Mouse (Mus musculus) ES-Bruce4 (cell line): ENCODE measurements at regions not wholly inside any gene's neighbourhood (a gene's known extent, or its start where the extent isn't known, plus 50 kb on each side); places are given as distances from the start of the nearest gene placed in this dataset.

Experiments
- H3K27ac ChIP-seq: 2 replicates; pipeline ENCODE4 v1.5.1; 2012; ENCODE audit warnings: low read length, inconsistent platforms; ENCODE audit not compliant: insufficient read depth
- H3K27me3 ChIP-seq: 2 replicates; pipeline ENCODE4 v1.6.1; 2012; ENCODE audit warnings: mild to moderate bottlenecking, low read length, inconsistent platforms; ENCODE audit not compliant: control insufficient read depth, poor library complexity, insufficient read depth, severe bottlenecking
- H3K36me3 ChIP-seq: 2 replicates; pipeline ENCODE4 v1.6.1; 2012; ENCODE audit warnings: inconsistent platforms, mild to moderate bottlenecking, low read length, moderate library complexity; ENCODE audit not compliant: control insufficient read depth, poor library complexity, insufficient read depth, severe bottlenecking
- H3K4me1 ChIP-seq: one replicate; pipeline ENCODE4 v1.8.1; 2011; ENCODE audit warnings: low read length; ENCODE audit not compliant: control insufficient read depth, insufficient read depth
- H3K4me3 ChIP-seq: 2 replicates; pipeline ENCODE4 v1.5.1; 2011; ENCODE audit warnings: low read depth, mild to moderate bottlenecking, low read length
- H3K9ac ChIP-seq: 2 replicates; pipeline ENCODE4 v1.6.1; 2012; ENCODE audit warnings: low read depth, mild to moderate bottlenecking, inconsistent platforms; ENCODE audit not compliant: poor library complexity, severe bottlenecking
- H3K9me3 ChIP-seq: replicated peaks from 2 replicates; pipeline ENCODE4 v1.6.1; 2012; ENCODE audit warnings: mild to moderate bottlenecking, low read length, inconsistent platforms; ENCODE audit not compliant: control insufficient read depth, poor library complexity, insufficient read depth, severe bottlenecking
- CTCF ChIP-seq: IDR thresholded peaks from one replicate; pipeline ENCODE4 v1.8.1; 2011; ENCODE audit warnings: low read depth, low read length
- EP300 ChIP-seq: IDR thresholded peaks from 2 replicates; pipeline ENCODE4 v1.6.1; 2011; ENCODE audit warnings: low read depth, low read length; ENCODE audit not compliant: insufficient read depth
- POLR2A ChIP-seq: IDR thresholded peaks from one replicate; pipeline ENCODE4 v1.8.1; 2011; ENCODE audit warnings: low read length; ENCODE audit not compliant: insufficient read depth

- Histone ChIP-seq H3K4me3 (no peak overlapping the region), H3K4me1 (no peaks in the 10 kb centered on the region), H3K9me3 (no peaks in the 10 kb centered on the region), H3K27ac (no peak overlapping the region), H3K9ac (no peak overlapping the region), H3K36me3 (no peaks in the 10 kb centered on the region), H3K27me3 (no peaks in the 10 kb centered on the region)
- TF ChIP-seq EP300 (no peak), POLR2A (no peak), CTCF (no peak)
Observed at GRCm38 (mm10) chr5:43089941-43090340, 143.0 kb upstream of the Cpeb2 start.

GRCm38 (mm10) chr5:43093647-43094326 is 139.2 kb upstream of the Cpeb2 start:
- Histone ChIP-seq H3K9ac (no peak overlapping the region), H3K4me1 (no peaks in the 10 kb centered on the region), H3K4me3 (no peak overlapping the region), H3K27me3 (no peaks in the 10 kb centered on the region), H3K36me3 (no peaks in the 10 kb centered on the region), H3K9me3 (no peaks in the 10 kb centered on the region), H3K27ac (no peak overlapping the region)
- TF ChIP-seq EP300 (no peak), CTCF (no peak), POLR2A (no peak)

DNA sequence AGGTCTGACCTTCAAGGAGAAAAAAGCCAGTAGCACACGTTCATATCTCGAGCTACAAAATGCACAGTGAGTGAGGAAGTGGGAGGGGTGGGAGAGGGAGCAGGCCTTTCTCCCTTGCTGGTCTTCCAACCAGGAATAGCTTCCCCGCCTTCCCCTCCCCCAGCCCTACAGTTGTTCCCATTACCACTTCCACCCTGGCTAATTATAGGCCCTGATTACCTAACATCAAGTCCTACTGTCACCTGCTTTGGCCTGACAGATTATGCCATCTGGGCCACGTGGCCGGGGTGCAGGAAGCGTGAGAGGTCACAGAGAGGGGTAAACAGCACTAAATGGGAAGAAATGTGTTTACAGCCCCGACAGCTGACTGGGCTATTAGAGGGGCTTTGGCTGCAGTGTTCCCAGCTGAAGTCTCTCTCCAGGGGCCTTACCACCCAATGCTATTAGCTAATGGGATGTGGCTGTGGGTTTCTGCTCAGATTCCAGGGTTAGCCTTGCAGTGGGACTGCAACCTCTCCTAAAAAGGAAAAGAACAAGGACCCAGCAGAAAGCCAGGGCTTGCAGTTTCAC is 138.6 kb upstream of the Cpeb2 start:
- Histone ChIP-seq H3K27ac (no peak overlapping the region), H3K9me3 (no peaks in the 10 kb centered on the region), H3K4me3 (no peak overlapping the region), H3K9ac (no peak overlapping the region), H3K27me3 (no peaks in the 10 kb centered on the region), H3K36me3 (no peaks in the 10 kb centered on the region), H3K4me1 (no peaks in the 10 kb centered on the region)
- TF ChIP-seq CTCF (no peak), POLR2A (no peak), EP300 (no peak)

DNA sequence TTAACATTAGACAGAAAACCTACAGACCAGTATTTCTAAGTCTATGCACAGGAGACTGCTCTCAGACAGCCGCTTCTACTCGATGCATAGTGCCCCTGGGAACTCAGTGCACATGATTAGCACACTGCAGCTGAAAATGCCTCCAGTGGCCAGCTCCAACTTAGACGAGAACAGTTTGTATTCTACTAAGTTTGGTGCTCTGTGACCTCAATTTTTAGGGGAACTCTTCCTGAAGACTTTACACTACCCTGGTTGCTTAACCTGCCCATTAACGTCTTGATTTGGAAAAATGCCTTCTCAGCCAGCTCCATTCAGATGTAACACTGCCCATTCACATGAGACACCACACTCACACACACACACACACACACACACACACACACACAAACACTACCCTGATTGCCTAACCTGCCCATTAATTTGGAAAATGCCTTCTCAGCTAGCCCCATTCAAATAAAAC is 130.9 kb upstream of the Cpeb2 start:
- Histone ChIP-seq H3K9ac (no peak overlapping the region), H3K36me3 (no peaks in the 10 kb centered on the region), H3K4me1 (no peaks in the 10 kb centered on the region), H3K4me3 (no peak overlapping the region), H3K9me3 (no peaks in the 10 kb centered on the region), H3K27ac (no peak overlapping the region), H3K27me3 (no peaks in the 10 kb centered on the region)
- no peak for TF ChIP-seq EP300

DNA sequence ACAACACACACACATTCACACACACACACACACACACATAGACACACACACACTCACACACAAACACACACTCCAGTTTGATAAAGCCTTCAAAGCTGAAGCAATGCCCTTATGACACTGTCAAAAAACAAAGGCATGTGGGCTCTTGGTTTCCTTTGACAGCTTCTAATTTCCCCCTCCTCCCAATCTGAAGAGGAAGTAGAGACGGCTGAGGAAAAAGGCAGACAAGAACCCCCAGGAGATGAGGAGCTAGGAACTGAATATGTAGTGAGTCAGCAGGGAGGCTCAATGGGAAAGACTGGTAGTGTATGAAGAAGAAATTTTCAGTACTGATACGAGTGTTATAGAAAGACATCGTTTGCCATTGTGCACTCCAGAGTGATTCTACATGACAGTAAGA is 130.4 kb upstream of the Cpeb2 start:
- Histone ChIP-seq H3K27me3 (no peaks in the 10 kb centered on the region), H3K4me3 (no peak overlapping the region), H3K36me3 (no peaks in the 10 kb centered on the region), H3K4me1 (no peaks in the 10 kb centered on the region), H3K9ac (no peak overlapping the region), H3K9me3 (no peaks in the 10 kb centered on the region), H3K27ac (no peak overlapping the region)
- TF ChIP-seq POLR2A: no peak
- TF ChIP-seq CTCF: no peak
- TF ChIP-seq EP300: no peak

GRCm38 (mm10) chr5:43103728-43104127 is 129.2 kb upstream of the Cpeb2 start:
- H3K27ac ChIP-seq: no peak overlapping the region
- H3K4me1 ChIP-seq: no peaks in the 10 kb centered on the region
- TF ChIP-seq CTCF (no peak), POLR2A (no peak), EP300 (no peak)
- H3K36me3 ChIP-seq: no peaks in the 10 kb centered on the region
- H3K9ac ChIP-seq: no peak overlapping the region
- no peaks in the 10 kb centered on the region for H3K9me3 ChIP-seq
- no peaks in the 10 kb centered on the region for H3K27me3 ChIP-seq
- no peak overlapping the region for H3K4me3 ChIP-seq
